Mouse (Mus musculus) liver, embryonic 14.5 days (tissue): Measurements from ENCODE around the gene Gimd1. TPM values are rescaled to one million over a fixed set of nuclear protein-coding genes. Genes with fewer than 3 reads are reported as not detected.

ENCODE experiments used
- ATAC-seq: fragments of 200-750 bp; cut with Nextera tagmentation; 2 replicates; pipeline ENCODE4 v1.8.0; 2017; ENCODE audit warnings: moderate number of reproducible peaks, mild to moderate bottlenecking, moderate library complexity; ENCODE audit not compliant: insufficient read depth
- DNase-seq, 3 experiments: peaks; one replicate each; pipeline ENCODE4 v3.0.0-alpha.2; 2012 to 2013; ENCODE audit warnings: low read depth in 3 of 3, low spot score in 3 of 3
- H3K27ac ChIP-seq: fragments of 300-500 bp; sonication (generic); 2 replicates; pipeline ENCODE4 v1.5.1; 2014; ENCODE audit warnings: moderate library complexity, mild to moderate bottlenecking, control low read depth, inconsistent platforms
- H3K27me3 ChIP-seq: fragments of 300-500 bp; sonication (generic); 2 replicates; pipeline ENCODE4 v1.6.1; 2014; ENCODE audit warnings: mild to moderate bottlenecking, low read length, moderate library complexity; ENCODE audit not compliant: control insufficient read depth, insufficient read depth
- H3K36me3 ChIP-seq: fragments of 300-500 bp; sonication (generic); replicated peaks from 2 replicates; pipeline ENCODE4 v1.6.1; 2014; ENCODE audit warnings: low read depth; ENCODE audit not compliant: control insufficient read depth, insufficient read depth
- H3K4me1 ChIP-seq, 2 experiments: fragments of 200-500 bp in 1 of 2; fragments of 300-500 bp in 1 of 2; sonication (generic) in 1 of 2; replicated peaks; 2 replicates each; pipeline ENCODE4 v1.6.1; 2012 to 2014; ENCODE audit warnings: antibody characterized with exemption in 1 of 2, inconsistent platforms in 1 of 2, low read length in 1 of 2; ENCODE audit not compliant: control insufficient read depth in 2 of 2, insufficient read depth in 2 of 2
- H3K4me2 ChIP-seq: fragments of 300-500 bp; sonication (generic); 2 replicates; pipeline ENCODE4 v1.6.1; 2014; ENCODE audit warnings: low read depth, mild to moderate bottlenecking, control low read depth, moderate library complexity
- H3K4me3 ChIP-seq, 2 experiments: fragments of 200-500 bp in 1 of 2; fragments of 300-500 bp in 1 of 2; sonication (generic) in 1 of 2; 2 replicates each; pipeline ENCODE4 v1.5.1; 2012 to 2014; ENCODE audit warnings: low read depth in 2 of 2, low read length in 2 of 2, mild to moderate bottlenecking in 2 of 2, control low read depth in 1 of 2, inconsistent platforms in 1 of 2, moderate library complexity in 1 of 2; ENCODE audit not compliant: insufficient read depth in 1 of 2
- H3K9ac ChIP-seq: fragments of 300-500 bp; sonication (generic); replicated peaks from 2 replicates; pipeline ENCODE4 v1.6.1; 2014; ENCODE audit warnings: mild to moderate bottlenecking, control low read depth, moderate library complexity
- H3K9me3 ChIP-seq: fragments of 300-500 bp; sonication (generic); 2 replicates; pipeline ENCODE4 v1.6.1; 2016; ENCODE audit warnings: low read length, mixed read lengths; ENCODE audit not compliant: control insufficient read depth
- CTCF ChIP-seq: IDR thresholded peaks from 2 replicates; pipeline ENCODE4 v1.5.1; 2016; ENCODE audit warnings: antibody characterized with exemption, low read depth, control low read depth
- EP300 ChIP-seq: IDR thresholded peaks from 2 replicates; pipeline ENCODE4 v1.6.1; 2016; ENCODE audit warnings: antibody characterized with exemption, low read depth
- WGBS: fragments of 180-500 bp; shearing (Covaris S2); extraction: QIAGEN DNeasy Blood & Tissue Kit; methylation state at CpG from one replicate; pipeline ENCODE4 v1.1.7; 2014; ENCODE audit not compliant: insufficient replicate concordance; 5-methylcytosine and 5-hydroxymethylcytosine counted together
- polyA plus RNA-seq, 2 experiments: library from polyadenylated mRNA; depleted of rRNA in 1 of 2; stranded (reverse) in 1 of 2; unstranded in 1 of 2; fragments of >200 nt; fragmentation: Nextera tagmentation in 1 of 2; extraction: Ambion mirVana in 1 of 2; gene quantifications; 2 replicates each; pipeline versions ENCODE4 v1.2.1 to v1.2.3; 2012 to 2014

Gimd1 gene
- polyA plus RNA-seq, 2 experiments, result 4.2 to 7.9 TPM

GRCm38 (mm10) chr3:132646814-132647213 is 17.2 kb downstream of the Gimd1 start:
- Histone ChIP-seq H3K36me3 (no peaks in the 10 kb centered on the region), H3K9me3 (no peaks in the 10 kb centered on the region), H3K4me2 (no peak overlapping the region), H3K4me3 (no peak overlapping the region), H3K27ac (no peak overlapping the region), H3K9ac (no peak overlapping the region), H3K4me1 (no peaks in the 10 kb centered on the region), H3K27me3 (no peaks in the 10 kb centered on the region)
- TF ChIP-seq CTCF (no peak), EP300 (no peak)
- DNase-seq (no peak), ATAC-seq (no peak)
- WGBS, result 22% methylated on average over 1 of the region's 1 CpGs

DNA sequence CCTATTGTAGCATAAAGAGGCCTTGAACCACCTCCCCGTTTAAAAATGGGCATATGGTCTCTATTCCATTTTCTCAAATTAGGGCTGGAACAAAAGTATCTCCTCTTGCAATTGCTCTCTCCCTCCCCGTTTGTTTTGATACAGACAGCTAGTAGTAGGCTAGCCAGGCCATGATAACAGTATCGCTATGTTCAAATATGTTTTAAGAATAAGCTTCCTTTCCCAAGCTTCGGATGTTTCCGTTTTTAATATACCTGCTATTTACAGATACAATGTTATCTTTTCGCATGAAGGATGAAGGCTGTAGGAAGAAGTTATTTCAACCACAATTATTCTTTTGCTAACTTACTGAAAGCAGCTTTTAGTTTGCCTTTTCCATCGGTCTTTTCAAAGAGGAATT is 19.7 kb downstream of the Gimd1 start:
- H3K4me3 ChIP-seq, result no peak overlapping the region
- no peaks in the 10 kb centered on the region for H3K9me3 ChIP-seq
- no peak overlapping the region for H3K27ac ChIP-seq
- no peaks in the 10 kb centered on the region for H3K27me3 ChIP-seq
- no peaks in the 10 kb centered on the region for H3K4me1 ChIP-seq
- H3K4me2 ChIP-seq, result no peak overlapping the region
- 65% methylated on average over 7 of the region's 7 CpGs for WGBS
- H3K36me3 ChIP-seq, result no peaks in the 10 kb centered on the region
- no peak for ATAC-seq
- H3K9ac ChIP-seq, result no peak overlapping the region
- TF ChIP-seq EP300 (no peak), CTCF (no peak)
- DNase-seq, result no peak

DNA sequence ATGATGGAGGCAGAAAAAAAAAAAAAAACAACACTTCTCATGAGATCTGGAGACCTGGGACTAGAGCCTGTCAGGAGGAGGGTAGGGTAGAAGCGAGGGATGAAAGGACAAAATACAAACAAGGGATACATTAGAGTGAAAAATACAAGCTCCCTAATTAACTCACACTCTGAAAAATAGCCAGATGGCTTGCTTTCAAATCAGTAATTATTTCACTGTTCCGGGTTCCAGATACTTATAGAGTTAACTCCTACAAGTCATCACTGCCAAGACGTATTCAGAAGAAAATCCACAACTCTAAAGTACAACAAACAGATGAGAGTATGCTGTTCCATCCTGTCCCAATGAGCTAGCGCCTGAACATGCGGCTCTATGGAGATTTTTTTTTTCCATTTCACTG is 20.6 kb downstream of the Gimd1 start:
- Histone ChIP-seq H3K9ac (no peak overlapping the region), H3K4me3 (no peak overlapping the region), H3K4me1 (no peaks in the 10 kb centered on the region), H3K9me3 (no peaks in the 10 kb centered on the region), H3K27ac (no peak overlapping the region), H3K36me3 (no peaks in the 10 kb centered on the region), H3K27me3 (no peaks in the 10 kb centered on the region), H3K4me2 (no peak overlapping the region)
- TF ChIP-seq CTCF (no peak), EP300 (no peak)
- DNase-seq, result no peak
- ATAC-seq, result no peak
- WGBS, result 63% methylated on average over 5 of the region's 5 CpGs

DNA sequence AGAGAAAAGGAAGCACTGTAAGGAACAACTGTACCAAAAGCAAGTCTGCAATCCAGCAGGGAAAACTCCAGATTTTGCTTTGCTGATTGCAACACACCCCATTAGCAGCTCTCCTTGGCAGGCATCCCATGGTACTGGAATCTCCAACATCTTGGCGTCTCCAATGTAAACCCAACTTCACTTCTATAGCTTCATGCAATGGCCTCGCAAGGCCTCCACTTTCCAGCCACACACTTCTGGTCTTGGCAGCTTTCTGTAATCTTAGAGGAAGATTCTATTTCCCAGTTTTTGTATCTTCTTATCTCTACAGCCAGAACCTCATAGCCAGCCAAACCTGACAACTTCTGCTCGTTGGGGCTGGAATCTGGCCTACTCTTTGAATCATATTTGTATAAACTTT is 22.2 kb downstream of the Gimd1 start:
- H3K4me2 ChIP-seq, result no peak overlapping the region
- H3K4me3 ChIP-seq, result no peak overlapping the region
- TF ChIP-seq CTCF, result no peak
- no peak for TF ChIP-seq EP300
- H3K27ac ChIP-seq, result no peak overlapping the region
- H3K36me3 ChIP-seq, result no peaks in the 10 kb centered on the region
- ATAC-seq (no peak), DNase-seq (no peak)
- H3K27me3 ChIP-seq, result no peaks in the 10 kb centered on the region
- H3K9me3 ChIP-seq, result no peaks in the 10 kb centered on the region
- H3K4me1 ChIP-seq, result no peaks in the 10 kb centered on the region
- WGBS, result 57% methylated on average over 3 of the region's 3 CpGs
- H3K9ac ChIP-seq, result no peak overlapping the region

GRCm38 (mm10) chr3:132653959-132654358 is 24.3 kb downstream of the Gimd1 start:
- no peak for DNase-seq
- Histone ChIP-seq H3K27ac (no peak overlapping the region), H3K4me3 (no peak overlapping the region), H3K4me2 (no peak overlapping the region), H3K9ac (no peak overlapping the region), H3K36me3 (peaks cover 3% of the 10 kb centered on the region; the same call in 1 of the 2 replicates), H3K27me3 (no peaks in the 10 kb centered on the region), H3K9me3 (no peaks in the 10 kb centered on the region), H3K4me1 (no peaks in the 10 kb centered on the region)
- TF ChIP-seq EP300 (no peak), CTCF (no peak)
- ATAC-seq, result no peak
- WGBS, result 67% methylated on average over 7 of the region's 7 CpGs
